Mouse (Mus musculus): ENCODE data around the gene Kcnq5. TPM values are rescaled to one million over a fixed set of nuclear protein-coding genes. Genes with fewer than 3 reads are reported as not detected.

Gene Kcnq5
- total RNA-seq (2021) = 1 to 10 TPM; 1.8 to 3.0 TPM
- long read RNA-seq, experiment 1 = 0 reads
- long read RNA-seq, experiment 2, partial matches to known transcripts = 0 of 1 reads
- long read RNA-seq, experiment 2, other reads (novel, unspliced or antisense) = 1 of 1 reads

DNA sequence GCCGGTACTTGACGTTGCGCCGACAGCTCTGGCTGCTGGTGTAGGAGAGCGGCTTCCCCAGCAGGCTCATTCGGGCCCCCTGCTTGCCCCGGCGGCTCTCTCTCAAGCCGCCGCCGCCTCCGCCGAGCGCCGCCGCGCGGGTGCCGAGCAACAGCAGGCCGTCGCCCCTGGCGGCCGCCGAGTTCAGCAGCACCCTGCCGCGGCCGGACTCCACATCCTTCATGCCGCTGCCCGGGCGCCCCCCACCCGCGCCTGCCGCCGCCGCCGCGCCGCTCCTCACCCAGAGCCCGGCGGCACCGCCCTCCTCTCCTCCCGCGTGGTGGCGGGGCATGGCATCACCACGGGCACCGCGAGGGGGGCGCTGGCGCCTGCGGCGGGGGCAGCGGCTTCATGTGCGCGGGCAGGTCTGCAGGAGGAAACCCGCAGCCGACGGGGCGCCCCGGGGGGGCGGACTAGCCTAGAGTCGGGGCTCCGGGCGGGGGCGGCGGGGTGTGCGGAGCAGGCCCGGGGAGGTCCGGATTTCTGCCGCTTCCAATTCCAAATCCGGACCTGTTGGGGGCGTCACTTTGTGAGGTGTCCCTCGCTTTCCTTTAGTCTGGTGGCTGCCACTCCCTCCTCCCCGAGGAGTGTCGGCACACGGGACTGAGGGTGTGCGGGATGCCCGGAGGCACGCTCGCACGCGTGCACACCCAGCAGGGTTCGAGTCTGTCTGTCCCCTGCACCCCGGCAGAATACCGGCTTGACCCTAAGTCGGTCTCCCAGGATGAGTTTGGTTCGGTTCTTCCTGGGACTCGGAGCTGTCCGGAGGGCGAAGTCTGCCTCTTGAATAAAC is at the start of gene Kcnq5:
Kcnq5 (minus strand) TSS at position 692 of the 832 bp plus-strand sequence.
- DNase-seq (ENCODE audit: low spot score in 2 of 2) = peak; percentile 13 to 24

DNA sequence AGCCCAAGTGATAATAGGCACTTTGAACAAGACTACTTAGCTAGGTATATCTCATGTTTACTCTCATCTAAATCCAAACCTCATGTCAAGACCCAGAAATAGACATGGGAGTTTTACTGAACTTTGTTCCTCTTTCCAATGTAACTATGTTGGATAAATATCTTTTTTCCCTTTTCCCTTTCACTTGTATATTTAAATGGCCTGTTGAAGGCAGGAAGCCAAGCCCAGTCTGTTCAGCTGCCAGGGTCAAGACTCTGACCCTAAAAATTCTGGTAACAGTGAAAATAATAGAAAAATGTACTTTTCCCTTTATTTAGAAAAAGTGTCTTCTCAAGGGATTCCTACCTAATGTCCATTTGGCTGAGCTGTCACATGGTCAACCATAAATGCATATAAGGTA is 18.0 kb upstream of the Kcnq5 start:
- DNase-seq (ENCODE audit: low spot score in 2 of 2) = no peak

DNA sequence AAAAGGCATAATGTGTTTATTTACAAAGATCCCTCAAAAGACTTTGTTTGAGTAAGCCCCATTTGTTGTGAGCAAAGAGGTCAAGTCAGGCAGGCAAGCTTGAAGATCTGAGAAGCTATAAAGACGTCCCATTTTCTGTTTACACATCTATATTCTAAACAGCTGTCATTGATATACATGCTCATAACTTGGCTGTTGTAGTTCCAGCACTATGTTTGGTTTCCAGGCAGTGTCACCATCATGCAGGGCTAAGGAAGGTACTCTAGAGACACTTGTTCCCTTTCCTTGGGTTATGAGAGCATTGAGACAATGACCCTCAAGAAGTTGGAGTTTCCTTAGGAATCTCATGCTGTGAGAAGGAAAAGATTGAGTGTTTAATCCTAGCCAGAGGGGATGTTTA is 17.6 kb upstream of the Kcnq5 start:
- DNase-seq (ENCODE audit: low spot score in 2 of 2) = no peak

DNA sequence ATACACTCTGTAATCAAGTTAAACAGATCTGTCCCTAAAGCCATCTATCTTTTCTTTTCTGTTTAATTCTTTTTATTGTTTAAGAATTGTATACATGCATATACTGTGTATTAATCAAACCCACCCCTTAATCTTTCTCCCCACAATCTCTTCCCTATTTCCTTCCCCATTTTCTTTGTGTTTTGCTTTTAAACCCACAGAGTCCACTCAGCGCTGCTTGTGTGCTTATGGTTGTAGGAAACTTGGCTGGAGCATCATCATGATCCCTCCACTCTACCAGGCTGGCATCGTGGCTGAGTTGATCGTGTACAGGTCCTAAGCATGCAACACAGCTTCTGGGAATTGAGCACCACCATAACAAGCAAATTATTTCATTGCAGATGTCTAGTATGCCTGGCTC is 12.3 kb upstream of the Kcnq5 start:
- no peak for DNase-seq (ENCODE audit: low spot score in 2 of 2)

DNA sequence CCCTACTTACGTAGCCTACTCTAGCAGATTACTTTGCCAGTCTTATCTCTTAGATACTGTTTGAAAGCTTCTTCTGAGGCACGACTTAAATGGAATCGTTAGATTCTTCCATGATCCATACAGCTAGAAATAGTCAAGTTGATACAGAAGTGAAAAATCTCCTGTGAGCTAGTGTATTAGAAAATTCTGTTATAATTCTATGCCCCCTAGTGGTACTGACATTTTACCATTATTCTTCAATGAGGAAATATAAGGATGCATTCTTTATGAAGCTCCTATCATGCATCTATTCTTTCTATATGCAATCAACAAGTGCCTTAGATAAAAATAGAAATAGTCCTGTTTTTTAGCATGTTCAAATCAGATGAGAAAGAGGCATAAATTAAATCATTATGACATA is 5.4 kb upstream of the Kcnq5 start:
- no peak for DNase-seq (ENCODE audit: low spot score in 2 of 2)

DNA sequence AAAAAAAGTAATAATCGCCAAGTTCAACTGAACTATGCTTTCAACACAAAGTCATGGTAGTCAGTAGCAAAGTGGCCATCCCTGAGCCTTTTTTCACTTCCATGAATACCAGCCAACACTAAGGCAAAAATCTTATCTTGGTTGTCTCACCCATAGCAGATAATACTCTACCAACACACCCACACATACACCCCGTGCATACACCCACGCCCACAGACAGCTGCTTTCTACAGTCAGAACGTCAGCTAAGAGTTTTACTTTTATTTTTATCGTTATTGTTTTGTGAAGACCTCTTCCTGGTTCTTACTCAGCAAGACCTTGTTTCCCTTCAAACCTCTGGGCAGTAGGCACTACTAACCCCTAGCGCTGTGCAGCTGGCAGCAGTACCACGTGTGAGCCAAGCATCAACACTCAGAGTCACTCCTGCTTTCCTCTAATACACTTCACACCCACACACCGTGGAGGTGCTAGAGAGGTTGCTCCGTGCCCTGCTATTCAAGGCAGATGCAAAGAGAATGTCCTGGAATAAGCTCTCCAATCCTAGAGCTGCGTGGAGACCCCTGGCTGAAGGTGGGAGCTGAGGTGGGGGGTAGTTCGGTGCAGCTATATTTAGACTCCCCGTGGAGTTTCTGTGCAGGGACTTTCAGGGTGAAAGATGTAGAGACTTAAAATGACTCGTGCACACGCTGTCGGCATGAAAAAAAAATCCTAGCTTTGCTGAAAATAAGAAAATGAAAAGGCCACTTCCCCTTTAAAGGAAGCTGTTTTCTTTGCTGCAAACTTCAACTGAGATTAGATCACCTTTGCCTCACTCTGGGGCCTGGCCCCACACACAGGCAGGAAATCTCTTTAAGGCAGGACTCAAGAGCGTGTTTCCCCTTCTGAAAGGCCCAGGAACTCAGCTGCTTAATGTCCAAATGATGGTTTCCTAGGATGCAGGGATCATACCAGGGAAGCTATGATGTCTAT is 1.4 kb upstream of the Kcnq5 start:
- no peak for DNase-seq (ENCODE audit: low spot score in 2 of 2)

DNA sequence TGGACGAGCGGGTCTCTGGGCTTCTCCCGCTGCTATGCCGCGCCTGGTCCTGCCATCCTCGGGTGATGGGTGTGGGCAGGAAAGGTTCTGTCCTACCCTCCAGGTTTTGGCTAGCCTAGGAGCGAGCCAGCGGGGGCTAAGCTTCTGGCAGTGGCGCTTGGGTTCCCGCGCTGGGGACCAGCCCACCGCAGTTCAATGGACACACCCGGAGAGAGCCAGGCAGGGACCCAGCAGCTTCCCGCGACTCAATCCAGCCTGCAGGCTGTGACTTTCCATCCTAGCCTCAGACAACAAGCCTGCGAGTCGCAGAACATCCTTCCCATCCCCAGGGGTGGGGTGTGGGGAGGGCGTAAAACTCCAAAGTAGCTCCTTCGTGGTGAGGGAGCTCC is 335 bp upstream of the Kcnq5 start:
- peak in 1 of 2 experiments; percentile 3 for DNase-seq (ENCODE audit: low spot score in 2 of 2)

DNA sequence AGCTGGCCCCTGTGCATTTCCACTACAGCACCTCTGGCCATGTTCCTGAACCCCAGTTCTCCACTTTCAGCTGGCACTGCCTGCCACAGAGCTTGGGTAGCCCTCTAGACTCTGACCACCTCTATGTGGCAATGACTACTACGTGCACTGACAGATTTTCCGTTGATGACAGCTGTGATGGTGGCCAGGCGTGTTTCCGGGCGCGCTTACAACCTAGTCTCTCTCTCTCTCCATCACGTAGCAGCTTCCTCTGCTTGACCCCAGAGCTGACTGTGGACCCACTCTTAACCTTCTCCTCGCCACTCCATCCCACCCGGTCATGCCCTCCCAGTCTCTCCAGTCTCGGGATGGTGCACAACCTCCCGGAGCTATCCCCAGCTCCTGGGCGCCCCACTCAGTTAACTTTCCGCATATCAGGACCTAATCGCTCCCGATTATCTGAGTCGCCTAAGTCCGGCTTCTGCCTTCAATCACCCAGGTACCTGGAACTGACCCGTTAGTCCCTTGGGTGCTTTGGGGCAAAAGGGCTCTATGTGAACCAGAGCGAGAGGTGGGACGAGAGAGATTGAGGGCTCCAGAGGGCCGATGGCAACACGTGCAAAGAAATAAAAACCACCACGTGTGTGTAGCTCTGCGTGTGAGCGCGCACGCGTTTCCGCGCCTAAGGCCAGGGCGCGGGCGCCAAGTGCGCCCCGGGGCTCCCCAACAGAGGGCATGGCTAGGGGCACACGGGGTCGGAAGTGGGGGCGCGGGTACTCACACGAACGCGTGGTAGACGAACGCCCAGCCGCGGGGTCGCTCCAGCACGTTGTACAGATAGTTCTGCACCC is 1.1 kb downstream of the Kcnq5 start:
- peak in 1 of 2 experiments; percentile 2 for DNase-seq (ENCODE audit: low spot score in 2 of 2)

DNA sequence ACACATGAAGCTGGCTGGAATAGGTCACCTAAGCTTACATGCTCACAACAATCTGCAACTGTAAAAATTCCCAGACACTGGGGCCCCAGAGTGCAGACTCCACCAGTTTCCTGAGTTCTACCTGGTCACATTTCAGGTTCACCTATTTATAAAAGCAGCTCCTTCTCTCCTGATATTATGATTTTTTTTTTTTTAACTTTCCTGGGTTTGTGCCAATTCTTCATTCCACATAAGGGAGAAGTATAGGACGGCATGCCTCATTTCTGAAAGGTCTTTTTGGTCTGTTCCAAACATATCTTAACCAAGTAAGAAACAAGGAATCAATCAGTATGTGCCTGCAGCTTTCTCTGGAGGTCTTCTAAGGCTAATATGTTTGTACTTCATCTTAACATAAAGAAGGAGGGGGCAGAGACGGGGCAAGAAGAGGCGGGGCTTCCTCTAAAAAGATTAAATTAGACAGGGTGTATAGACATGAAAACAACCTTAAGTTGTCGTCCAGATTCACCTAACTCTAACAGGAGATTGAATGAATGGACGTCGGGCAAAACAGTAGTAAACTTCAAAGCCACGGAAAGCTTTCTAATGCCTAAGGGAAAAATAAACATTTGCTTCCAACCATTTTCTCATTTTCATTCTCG is 2.0 kb downstream of the Kcnq5 start:
- no peak for DNase-seq (ENCODE audit: low spot score in 2 of 2)

DNA sequence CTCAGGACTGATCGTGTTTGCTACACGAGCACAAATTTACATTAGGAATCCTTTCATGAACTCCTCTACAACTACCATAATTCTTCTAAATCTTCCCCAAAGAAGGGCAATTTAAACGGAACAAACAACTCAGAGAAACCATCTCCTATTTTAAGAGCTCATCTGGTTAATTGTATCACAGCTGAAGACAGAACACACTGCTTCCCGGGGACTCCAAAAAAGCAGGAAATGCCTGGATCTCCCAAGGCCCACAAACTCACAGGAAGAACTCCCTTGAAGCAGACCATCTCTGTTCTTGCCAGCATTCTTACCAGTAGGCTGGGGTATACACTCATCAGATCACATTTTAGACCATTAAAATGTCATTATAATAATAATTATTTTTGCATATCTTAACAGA is 3.7 kb downstream of the Kcnq5 start:
- no peak for DNase-seq (ENCODE audit: low spot score in 2 of 2)

DNA sequence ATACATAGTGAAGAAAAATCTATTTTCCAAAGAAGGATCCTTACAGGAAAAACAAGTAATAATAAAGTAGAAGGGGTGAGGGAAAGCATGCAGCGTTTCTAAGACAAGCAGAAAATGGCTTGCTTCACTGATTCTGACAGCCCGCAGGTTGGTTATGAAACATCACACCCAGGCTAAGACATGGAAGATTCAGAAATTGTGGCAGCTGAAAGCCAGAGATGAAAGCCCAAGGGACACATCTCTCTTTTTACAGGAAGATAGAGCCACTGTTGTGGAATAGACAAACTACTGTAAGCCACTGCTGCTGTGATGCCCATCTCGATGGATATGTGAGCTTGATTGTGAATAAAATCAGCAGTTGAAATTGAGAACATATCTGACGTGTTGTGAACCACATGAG is 20.9 kb downstream of the Kcnq5 start:
- DNase-seq (ENCODE audit: low spot score in 2 of 2) = no peak

DNA sequence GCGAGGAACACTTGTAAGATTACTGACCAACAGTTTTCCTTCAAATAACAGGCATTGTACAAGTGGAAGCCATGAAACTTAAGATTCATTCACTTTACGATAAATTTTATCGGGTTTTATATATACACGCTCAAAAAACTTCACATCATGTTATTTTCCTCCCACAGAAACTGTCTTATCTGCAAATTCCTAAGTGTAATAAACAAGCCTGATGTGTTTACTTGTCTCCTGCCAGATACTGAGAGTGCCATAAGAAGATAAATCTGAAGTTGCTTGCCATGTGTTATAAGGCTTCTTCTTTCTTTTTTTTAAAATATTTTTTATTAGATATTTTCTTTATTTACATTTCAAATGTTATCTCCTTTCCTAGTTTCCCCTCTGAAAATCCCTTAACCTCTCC is 34.6 kb downstream of the Kcnq5 start:
- DNase-seq (ENCODE audit: low spot score in 2 of 2) = no peak

DNA sequence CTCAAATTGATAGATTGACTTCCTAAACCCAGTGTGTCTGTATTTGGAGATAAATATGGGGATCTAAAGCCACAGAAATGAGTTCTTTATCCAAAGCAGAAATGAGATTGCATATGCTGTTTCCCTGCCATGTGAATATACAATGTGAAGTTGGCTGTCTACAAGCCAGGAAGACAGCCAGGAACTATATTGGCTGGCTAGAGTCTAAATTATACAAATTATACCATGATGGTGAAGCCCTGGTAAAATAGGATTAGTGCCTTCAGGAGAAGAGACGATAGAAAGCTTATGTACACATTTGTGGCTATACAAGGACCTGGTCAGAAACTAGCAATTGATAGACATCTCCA is 38.5 kb downstream of the Kcnq5 start:
- no peak for DNase-seq (ENCODE audit: low spot score in 2 of 2)

DNA sequence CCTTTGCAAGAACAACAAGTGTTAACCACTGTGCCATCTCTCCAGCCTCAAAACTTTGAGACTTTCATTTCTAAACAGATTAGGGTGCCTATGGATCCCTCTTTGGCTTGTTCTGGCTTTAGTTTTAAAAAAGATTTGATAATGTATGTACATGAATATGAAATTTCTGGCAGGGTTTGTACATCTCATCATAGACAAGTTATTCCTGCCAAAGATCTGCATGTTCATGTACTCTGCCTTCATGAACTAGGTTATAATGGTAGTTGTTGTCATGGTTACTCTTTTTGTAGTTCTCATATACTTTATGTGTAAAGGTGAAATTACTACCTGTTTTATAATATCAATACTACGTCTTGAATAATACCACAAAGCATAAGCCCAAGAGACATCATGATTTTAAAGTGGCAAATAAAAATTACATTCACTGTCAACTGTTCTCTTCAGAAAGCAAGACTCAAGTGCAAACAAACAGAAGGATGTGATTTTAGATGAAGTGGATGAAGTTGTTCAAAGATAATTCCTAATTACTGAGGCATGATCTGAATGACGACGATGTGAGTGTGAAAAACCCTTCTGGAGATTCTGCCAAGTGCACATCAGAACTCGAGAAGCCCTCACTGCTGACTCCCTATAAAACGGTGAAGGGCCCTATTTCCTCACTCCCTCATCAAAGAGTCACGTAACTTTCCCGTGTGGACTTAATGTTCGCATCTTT is 39.0 kb downstream of the Kcnq5 start:
- no peak for DNase-seq (ENCODE audit: low spot score in 2 of 2)

DNA sequence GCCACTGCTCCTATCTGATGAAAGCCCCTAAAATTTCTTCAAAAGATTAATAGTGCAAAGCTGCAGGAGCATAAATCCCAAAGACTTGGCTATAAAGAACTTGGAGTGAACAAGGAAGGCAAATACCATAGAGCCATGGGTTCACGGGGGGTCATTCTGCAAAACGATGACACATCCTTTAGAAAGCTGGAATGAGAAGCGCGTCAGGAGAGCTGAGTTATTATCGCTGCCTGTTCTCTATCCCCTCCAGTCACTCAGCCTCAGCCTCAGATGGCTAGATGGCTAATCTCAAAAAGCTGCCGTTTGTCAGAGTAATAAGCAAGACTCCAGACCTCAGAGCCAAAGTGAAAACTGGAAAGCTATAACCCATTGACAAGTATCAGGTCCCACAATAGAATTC is 42.5 kb downstream of the Kcnq5 start:
- DNase-seq (ENCODE audit: low spot score in 2 of 2) = no peak

DNA sequence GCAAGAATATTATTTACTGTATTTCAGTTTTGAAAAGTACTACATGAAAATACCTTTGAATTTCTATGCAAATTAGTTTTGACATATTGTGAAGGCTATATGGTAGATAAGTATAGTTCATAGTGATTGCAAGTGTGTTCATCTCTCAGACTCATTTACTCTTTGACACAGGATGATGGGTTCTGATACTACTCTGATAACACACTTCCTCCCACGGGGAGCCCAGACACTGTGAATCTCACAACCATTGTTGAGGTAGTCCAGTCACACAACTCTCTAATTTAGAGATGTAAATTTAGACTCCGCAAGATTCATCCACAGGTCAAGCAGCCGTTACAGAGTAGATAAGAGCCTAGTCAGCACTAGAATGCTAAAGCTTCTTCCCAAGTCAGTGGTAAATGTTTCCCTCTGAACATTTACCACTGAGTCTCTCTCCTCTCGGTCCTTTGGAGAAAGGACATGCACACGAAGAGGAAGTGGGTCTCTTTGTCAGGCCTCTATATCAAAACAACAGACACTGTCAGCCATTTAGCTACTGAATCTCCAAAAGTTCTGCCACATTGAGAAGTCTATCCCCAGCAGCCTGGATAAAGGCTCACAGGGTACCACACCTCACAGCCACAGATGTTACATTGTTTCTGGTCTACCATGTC is 65.5 kb downstream of the Kcnq5 start:
- DNase-seq (ENCODE audit: low spot score in 2 of 2) = no peak

DNA sequence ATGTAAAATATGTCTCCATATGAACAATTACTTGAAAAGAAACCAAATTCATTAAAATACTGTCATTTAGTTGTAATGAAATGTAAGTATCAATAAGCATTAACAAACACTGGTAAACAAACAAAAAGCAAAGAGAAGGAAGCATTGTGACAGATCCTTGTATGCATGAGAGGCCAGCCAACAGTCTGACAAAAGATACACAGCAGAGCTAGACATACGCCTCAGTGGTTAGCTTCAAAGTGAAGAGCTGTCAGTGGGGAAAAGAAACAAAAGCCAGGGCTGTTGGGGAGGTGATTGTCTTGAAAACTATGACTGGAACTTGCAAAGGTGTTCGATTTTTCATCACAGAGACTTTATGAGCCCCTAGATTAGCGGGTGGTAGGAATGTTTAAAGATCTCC is 78.0 kb downstream of the Kcnq5 start:
- DNase-seq (ENCODE audit: low spot score in 2 of 2) = no peak

DNA sequence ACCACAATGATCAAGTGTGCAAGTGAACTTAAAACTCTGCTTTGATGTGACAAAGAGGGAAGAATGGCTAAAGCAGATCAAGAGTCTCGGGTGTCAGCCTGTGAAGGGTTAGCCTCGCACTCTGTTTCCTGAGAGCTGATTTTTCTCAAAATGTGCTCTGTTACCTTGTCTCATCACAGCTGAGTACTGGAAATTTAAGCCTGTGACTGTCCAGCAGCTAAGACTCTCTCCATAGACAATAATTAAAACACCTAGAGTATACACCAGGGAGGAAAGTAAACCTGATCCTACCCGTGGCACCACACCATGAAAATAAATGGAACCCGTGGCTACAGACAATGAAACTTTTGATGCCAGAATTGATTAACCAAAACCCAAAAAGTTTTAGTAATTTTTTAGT is 90.9 kb downstream of the Kcnq5 start:
- DNase-seq (ENCODE audit: low spot score in 2 of 2) = no peak

DNA sequence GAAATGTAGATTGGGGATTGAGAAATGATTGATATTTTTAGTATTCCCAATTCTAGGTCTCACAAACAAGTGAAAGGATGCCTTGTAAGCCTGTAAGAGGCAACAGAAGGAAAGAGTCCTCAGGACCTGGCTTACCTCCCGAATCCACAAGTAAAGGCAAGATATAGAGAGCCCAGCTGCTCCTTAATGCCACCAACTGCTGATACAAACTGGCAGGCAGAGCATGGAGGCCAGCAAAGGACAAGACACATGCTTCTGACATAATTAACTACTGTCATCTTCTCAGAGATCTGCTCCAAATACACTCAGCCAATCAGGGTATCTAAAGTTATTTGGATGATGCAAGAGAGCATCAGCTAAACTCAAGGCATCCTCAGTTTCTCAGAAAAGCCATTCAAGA is 93.3 kb downstream of the Kcnq5 start:
- no peak for DNase-seq (ENCODE audit: low spot score in 2 of 2)

DNA sequence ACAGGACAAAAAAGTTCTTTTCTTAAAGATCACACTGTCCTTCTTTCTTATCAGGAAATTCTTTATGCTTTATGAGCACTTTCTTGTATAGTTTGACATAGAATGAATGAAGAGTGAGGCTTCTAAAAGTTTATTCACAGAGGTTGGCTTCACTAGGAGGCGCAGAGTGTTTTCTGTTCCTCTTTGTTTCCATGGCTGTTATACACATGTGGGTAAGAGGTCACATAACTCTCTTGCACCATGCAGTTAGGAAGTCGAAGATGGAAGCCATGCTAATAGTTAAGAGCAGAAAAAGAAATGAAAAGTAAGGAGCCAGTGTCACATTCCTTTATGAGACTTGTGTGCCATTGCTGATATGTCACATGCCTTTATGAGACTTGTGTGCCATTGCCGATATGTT is 105.3 kb downstream of the Kcnq5 start:
- DNase-seq (ENCODE audit: low spot score in 2 of 2) = no peak

Data from adrenal gland, postnatal 4 days (tissue).